Mouse (Mus musculus) heart, embryonic 12.5 days (tissue): ENCODE results near the gene Gm20917. TPM values are rescaled to one million over a fixed set of nuclear protein-coding genes. Genes with fewer than 3 reads are reported as not detected.
"Not testable (repeated sequence)": the region's sequence is repeated elsewhere in the genome, so short reads cannot be mapped to it uniquely, and the experiment has no call there.

Experiments
- ATAC-seq: fragments of 200-750 bp; cut with Nextera tagmentation; 2 replicates; pipeline ENCODE4 v1.8.0; 2017; ENCODE audit warnings: moderate TSS enrichment, moderate library complexity; ENCODE audit not compliant: insufficient number of reproducible peaks, low FRiP score
- H3K27ac ChIP-seq: fragments of 300-500 bp; sonication (generic); 2 replicates; pipeline ENCODE4 v1.5.1; 2016; ENCODE audit warnings: mild to moderate bottlenecking, moderate library complexity; ENCODE audit not compliant: poor library complexity, severe bottlenecking
- H3K27me3 ChIP-seq: fragments of 300-500 bp; sonication (generic); replicated peaks from 2 replicates; pipeline ENCODE4 v1.6.1; 2016; ENCODE audit warnings: mild to moderate bottlenecking, moderate library complexity
- H3K36me3 ChIP-seq: fragments of 300-500 bp; sonication (generic); 2 replicates; pipeline ENCODE4 v1.6.1; 2016; ENCODE audit warnings: mild to moderate bottlenecking, moderate library complexity
- H3K4me1 ChIP-seq: fragments of 300-500 bp; sonication (generic); replicated peaks from 2 replicates; pipeline ENCODE4 v1.6.1; 2016; ENCODE audit warnings: mild to moderate bottlenecking
- H3K4me2 ChIP-seq: fragments of 300-500 bp; sonication (generic); 2 replicates; pipeline ENCODE4 v1.6.1; 2016; ENCODE audit warnings: mild to moderate bottlenecking, moderate library complexity
- H3K4me3 ChIP-seq: fragments of 300-500 bp; sonication (generic); 2 replicates; pipeline ENCODE4 v1.5.1; 2016; ENCODE audit warnings: mild to moderate bottlenecking
- H3K9ac ChIP-seq: fragments of 300-500 bp; sonication (generic); 2 replicates; pipeline ENCODE4 v1.6.1; 2016; ENCODE audit warnings: mild to moderate bottlenecking, moderate library complexity
- H3K9me3 ChIP-seq: fragments of 300-500 bp; sonication (generic); replicated peaks from 2 replicates; pipeline ENCODE4 v1.6.1; 2016; ENCODE audit warnings: mild to moderate bottlenecking, moderate library complexity
- WGBS: fragments of 180-500 bp; shearing (Covaris S2); methylation state at CpG from one replicate; pipeline ENCODE4 v1.1.7; 2016; 5-methylcytosine and 5-hydroxymethylcytosine counted together
- polyA plus RNA-seq: library from polyadenylated mRNA; unstranded; fragments of >200 nt; fragmentation: Nextera tagmentation; extraction: Ambion mirVana; gene quantifications from 2 replicates; pipeline ENCODE4 v1.2.1, GENCODE M21; 2016

Gm20917 gene
- not detected in 2 replicates for polyA plus RNA-seq

DNA sequence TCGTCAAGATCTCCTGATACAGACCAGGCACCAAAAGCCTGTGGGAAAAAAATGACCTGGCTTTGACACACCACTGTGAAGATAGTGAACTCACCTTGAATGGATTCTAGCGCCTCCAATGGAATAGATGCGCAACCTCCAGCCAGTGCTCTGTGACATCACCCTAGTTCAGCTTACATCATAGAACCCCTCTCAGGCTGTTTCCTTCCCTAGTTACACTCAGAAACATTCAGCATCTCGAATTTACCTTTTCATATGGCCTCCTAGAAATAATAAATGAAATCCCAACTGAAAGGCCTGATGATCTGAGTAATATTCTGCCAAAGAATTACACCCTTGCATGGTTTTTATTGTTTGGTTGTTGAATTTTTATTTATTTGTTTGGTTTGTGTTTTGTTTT, at the start of gene Gm20917:
Gene Gm20917 (minus strand): TSS at position 101 of the 400 bp plus-strand sequence.
- H3K4me1 ChIP-seq, H3K4me3 ChIP-seq, H3K9me3 ChIP-seq, H3K4me2 ChIP-seq, H3K27ac ChIP-seq, ATAC-seq, H3K9ac ChIP-seq, H3K27me3 ChIP-seq, H3K36me3 ChIP-seq: not testable (repeated sequence)
- WGBS = no CpG with 5 or more reads among the region's 4 CpGs

Other genes starting within 250 kb of the Gm20917 start
- gene Gm20916, start 168.4 kb upstream of the Gm20917 start, polyA plus RNA-seq = not detected in 2 replicates